Mouse (Mus musculus): ENCODE measurements around the gene Rad9b. TPM values are rescaled to one million over a fixed set of nuclear protein-coding genes. Genes with fewer than 3 reads are reported as not detected.
"Not testable (repeated sequence)": the region's sequence is repeated elsewhere in the genome, so short reads cannot be mapped to it uniquely, and the experiment has no call there.

Rad9b gene
- polyA plus RNA-seq, 1 experiment, result 0.25 TPM

GRCm38 (mm10) chr5:122330269-122330668 lies 23.8 kb downstream of the Rad9b start:
- Histone ChIP-seq H3K4me3 (replicated peaks) (no peak overlapping the region), H3K36me3 (replicated peaks; ENCODE audit: low read length) (peaks cover 33% of the 10 kb centered on the region)

GRCm38 (mm10) chr5:122327283-122327682 lies 26.8 kb downstream of the Rad9b start:
- Histone ChIP-seq H3K4me1 (peaks cover 46% of the 10 kb centered on the region), H3K27me3 (replicated peaks) (no peaks in the 10 kb centered on the region), H3K36me3 (replicated peaks; ENCODE audit: low read length) (peaks cover 57% of the 10 kb centered on the region), H3K9me3 (no peaks in the 10 kb centered on the region), H3K4me3 (replicated peaks) (no peak overlapping the region)
- TF ChIP-seq FLI1 (IDR thresholded peaks at IDR 0.05; ENCODE audit: low read length) (no peak), GATA1 (IDR thresholded peaks at IDR 0.05; ENCODE audit: borderline replicate concordance, low read length) (no peak)

More at GRCm38 (mm10) chr5:122330269-122330668, 23.8 kb downstream of the Rad9b start:
- no peaks in the 10 kb centered on the region for H3K9me3 ChIP-seq
- H3K27me3 ChIP-seq (replicated peaks), result no peaks in the 10 kb centered on the region
- peaks cover 46% of the 10 kb centered on the region for H3K4me1 ChIP-seq
- TF ChIP-seq GATA1 (IDR thresholded peaks at IDR 0.05; ENCODE audit: borderline replicate concordance, low read length), result no peak
- TF ChIP-seq FLI1 (IDR thresholded peaks at IDR 0.05; ENCODE audit: low read length), result no peak

- H3K27me3 ChIP-seq (replicated peaks), result no peaks in the 10 kb centered on the region
- peaks cover 75% of the 10 kb centered on the region for H3K36me3 ChIP-seq (replicated peaks; ENCODE audit: low read length)
- no peaks in the 10 kb centered on the region for H3K9me3 ChIP-seq
- H3K4me3 ChIP-seq (replicated peaks), result no peak overlapping the region
- H3K4me1 ChIP-seq, result peaks cover 41% of the 10 kb centered on the region
- TF ChIP-seq GATA1 (IDR thresholded peaks at IDR 0.05; ENCODE audit: borderline replicate concordance, low read length), result no peak
- TF ChIP-seq FLI1 (IDR thresholded peaks at IDR 0.05; ENCODE audit: low read length), result no peak
Observed at GRCm38 (mm10) chr5:122325477-122325876, 28.6 kb downstream of the Rad9b start.

- H3K9me3 ChIP-seq, result no peaks in the 10 kb centered on the region
- H3K27me3 ChIP-seq (replicated peaks), result no peaks in the 10 kb centered on the region
- H3K4me3 ChIP-seq (replicated peaks), result no peak overlapping the region
- TF ChIP-seq GATA1 (IDR thresholded peaks at IDR 0.05; ENCODE audit: borderline replicate concordance, low read length) (no peak), FLI1 (IDR thresholded peaks at IDR 0.05; ENCODE audit: low read length) (no peak)
- H3K4me1 ChIP-seq, result peaks cover 37% of the 10 kb centered on the region
- peaks cover 82% of the 10 kb centered on the region for H3K36me3 ChIP-seq (replicated peaks; ENCODE audit: low read length)
Observed at GRCm38 (mm10) chr5:122324608-122325431, 29.2 kb downstream of the Rad9b start.

GRCm38 (mm10) chr5:122323523-122323922 lies 30.5 kb downstream of the Rad9b start:
- H3K36me3 ChIP-seq (replicated peaks; ENCODE audit: low read length), result peaks cover 88% of the 10 kb centered on the region

GRCm38 (mm10) chr5:122320205-122320781 lies 33.7 kb downstream of the Rad9b start:
- TF ChIP-seq GATA1 (IDR thresholded peaks at IDR 0.05; ENCODE audit: borderline replicate concordance, low read length) (no peak), FLI1 (IDR thresholded peaks at IDR 0.05; ENCODE audit: low read length) (no peak)
- Histone ChIP-seq H3K27me3 (replicated peaks) (no peaks in the 10 kb centered on the region), H3K36me3 (replicated peaks; ENCODE audit: low read length) (peaks cover 89% of the 10 kb centered on the region), H3K9me3 (no peaks in the 10 kb centered on the region), H3K4me3 (replicated peaks) (no peak overlapping the region), H3K4me1 (peaks cover 39% of the 10 kb centered on the region)

More at GRCm38 (mm10) chr5:122323523-122323922, 30.5 kb downstream of the Rad9b start:
- Histone ChIP-seq H3K4me3 (replicated peaks) (no peak overlapping the region), H3K9me3 (no peaks in the 10 kb centered on the region), H3K4me1 (peaks cover 24% of the 10 kb centered on the region), H3K27me3 (replicated peaks) (no peaks in the 10 kb centered on the region)
- TF ChIP-seq FLI1 (IDR thresholded peaks at IDR 0.05; ENCODE audit: low read length) (no peak), GATA1 (IDR thresholded peaks at IDR 0.05; ENCODE audit: borderline replicate concordance, low read length) (no peak)

- Histone ChIP-seq H3K4me1 (peaks cover 43% of the 10 kb centered on the region), H3K27me3 (replicated peaks) (no peaks in the 10 kb centered on the region), H3K9me3 (no peaks in the 10 kb centered on the region), H3K4me3 (replicated peaks) (no peak overlapping the region), H3K36me3 (replicated peaks; ENCODE audit: low read length) (peaks cover 86% of the 10 kb centered on the region)
- TF ChIP-seq FLI1 (IDR thresholded peaks at IDR 0.05; ENCODE audit: low read length) (no peak), GATA1 (IDR thresholded peaks at IDR 0.05; ENCODE audit: borderline replicate concordance, low read length) (no peak)
Observed at GRCm38 (mm10) chr5:122319474-122320204, 34.4 kb downstream of the Rad9b start.

- H3K36me3 ChIP-seq (replicated peaks; ENCODE audit: low read length), result peaks cover 84% of the 10 kb centered on the region
- not testable (repeated sequence) for H3K9me3 ChIP-seq; H3K27me3 ChIP-seq (replicated peaks); H3K4me3 ChIP-seq (replicated peaks)
- peaks cover 46% of the 10 kb centered on the region for H3K4me1 ChIP-seq
Observed at GRCm38 (mm10) chr5:122318976-122319375, 35.1 kb downstream of the Rad9b start.

- Histone ChIP-seq H3K27me3 (replicated peaks) (no peaks in the 10 kb centered on the region), H3K4me1 (peaks cover 55% of the 10 kb centered on the region), H3K9me3 (no peaks in the 10 kb centered on the region), H3K36me3 (replicated peaks; ENCODE audit: low read length) (peaks cover 87% of the 10 kb centered on the region), H3K4me3 (replicated peaks) (no peak overlapping the region)
- TF ChIP-seq FLI1 (IDR thresholded peaks at IDR 0.05; ENCODE audit: low read length) (no peak), GATA1 (IDR thresholded peaks at IDR 0.05; ENCODE audit: borderline replicate concordance, low read length) (no peak)
Observed at GRCm38 (mm10) chr5:122318100-122318499, 35.9 kb downstream of the Rad9b start.

Data from megakaryocyte, embryonic 14.5 days (primary cell).